Mouse (Mus musculus): ENCODE measurements around the gene Fam72a.
"Not testable (repeated sequence)": the region's sequence is repeated elsewhere in the genome, so short reads cannot be mapped to it uniquely, and the experiment has no call there.

Fam72a gene

DNA sequence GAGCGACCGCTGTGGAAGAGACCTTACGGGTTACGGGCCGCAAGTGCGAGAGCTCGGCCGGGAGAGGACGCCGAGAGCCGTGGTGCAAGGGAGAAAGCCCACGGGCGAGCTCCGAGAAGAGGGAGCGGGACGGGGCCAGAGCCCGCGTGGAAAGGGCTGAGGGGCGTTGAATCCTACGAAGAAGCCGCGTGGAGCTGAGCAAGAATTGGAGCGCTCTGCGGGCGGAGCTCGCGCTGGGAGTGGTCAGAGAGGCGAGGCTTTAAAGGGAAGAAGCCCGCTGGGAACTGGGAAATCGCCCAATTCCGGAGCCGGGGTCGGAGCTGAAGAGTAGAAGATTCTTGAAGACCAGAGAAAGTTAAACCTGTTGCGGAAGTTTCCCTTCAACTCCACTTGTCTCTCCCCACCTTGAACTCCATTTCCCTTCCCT lies 391 bp downstream of the Fam72a start:
- DNase-seq: peak; percentile 61

GRCm38 (mm10) chr1:131528561-131529166 lies 961 bp downstream of the Fam72a start:
- DNase-seq: no peak

- DNase-seq: no peak
Measured at GRCm38 (mm10) chr1:131539771-131540170, 12.1 kb downstream of the Fam72a start.

DNA sequence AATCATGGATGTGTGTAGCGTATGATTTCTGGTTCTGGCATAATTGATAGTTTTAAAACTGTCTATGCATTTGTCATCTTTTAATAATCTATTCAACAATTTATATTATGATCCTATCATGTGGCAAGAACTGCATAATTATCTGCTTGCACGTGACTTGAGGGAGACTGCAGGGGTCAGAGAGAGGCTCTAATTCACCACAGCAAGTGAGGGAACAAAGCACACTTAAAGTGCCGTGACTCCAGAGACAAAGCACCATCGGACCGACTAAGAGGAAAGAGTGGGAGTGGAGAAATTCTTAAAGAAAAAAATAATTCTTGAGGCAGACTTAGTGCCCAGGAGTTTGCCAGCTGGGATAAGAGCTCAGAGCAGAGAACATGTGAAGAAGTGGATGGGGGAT lies 13.1 kb downstream of the Fam72a start:
- DNase-seq: no peak

GRCm38 (mm10) chr1:131541431-131541830 lies 13.7 kb downstream of the Fam72a start:
- DNase-seq: no peak

- DNase-seq: no peak
Measured at GRCm38 (mm10) chr1:131541903-131542302, 14.2 kb downstream of the Fam72a start.

DNA sequence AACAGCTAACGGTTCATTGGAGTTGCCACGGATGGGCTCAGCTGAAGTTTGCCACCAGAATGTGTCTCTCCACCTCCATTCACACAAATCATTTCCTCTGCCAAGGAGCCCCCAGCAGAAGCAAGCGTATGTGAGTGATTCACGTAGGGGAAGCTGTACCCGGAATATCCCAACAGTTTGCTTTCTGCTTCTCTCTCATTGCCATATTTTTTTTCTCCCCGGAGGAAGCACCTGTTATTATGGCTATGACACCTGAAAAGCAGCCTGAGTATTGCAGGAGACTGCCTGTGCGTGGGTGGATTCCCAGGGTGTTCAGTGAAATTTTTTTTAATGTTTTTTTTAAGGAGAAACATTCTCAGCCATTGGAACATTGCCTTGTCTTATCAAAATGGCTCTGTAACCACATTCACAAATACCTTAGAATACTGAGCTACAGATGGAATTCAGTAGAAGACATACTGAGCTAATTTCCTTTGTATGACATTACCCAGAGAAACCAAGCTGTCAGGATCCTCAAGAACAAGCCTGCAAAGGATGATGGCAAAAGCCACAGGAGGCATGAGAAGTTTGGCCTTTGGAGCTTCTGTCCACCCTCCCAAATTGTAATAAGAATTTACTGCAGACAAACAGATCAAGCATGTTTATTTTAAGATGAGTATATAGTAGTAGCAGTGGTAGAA lies 16.3 kb downstream of the Fam72a start:
- peak; percentile 77 for DNase-seq

DNA sequence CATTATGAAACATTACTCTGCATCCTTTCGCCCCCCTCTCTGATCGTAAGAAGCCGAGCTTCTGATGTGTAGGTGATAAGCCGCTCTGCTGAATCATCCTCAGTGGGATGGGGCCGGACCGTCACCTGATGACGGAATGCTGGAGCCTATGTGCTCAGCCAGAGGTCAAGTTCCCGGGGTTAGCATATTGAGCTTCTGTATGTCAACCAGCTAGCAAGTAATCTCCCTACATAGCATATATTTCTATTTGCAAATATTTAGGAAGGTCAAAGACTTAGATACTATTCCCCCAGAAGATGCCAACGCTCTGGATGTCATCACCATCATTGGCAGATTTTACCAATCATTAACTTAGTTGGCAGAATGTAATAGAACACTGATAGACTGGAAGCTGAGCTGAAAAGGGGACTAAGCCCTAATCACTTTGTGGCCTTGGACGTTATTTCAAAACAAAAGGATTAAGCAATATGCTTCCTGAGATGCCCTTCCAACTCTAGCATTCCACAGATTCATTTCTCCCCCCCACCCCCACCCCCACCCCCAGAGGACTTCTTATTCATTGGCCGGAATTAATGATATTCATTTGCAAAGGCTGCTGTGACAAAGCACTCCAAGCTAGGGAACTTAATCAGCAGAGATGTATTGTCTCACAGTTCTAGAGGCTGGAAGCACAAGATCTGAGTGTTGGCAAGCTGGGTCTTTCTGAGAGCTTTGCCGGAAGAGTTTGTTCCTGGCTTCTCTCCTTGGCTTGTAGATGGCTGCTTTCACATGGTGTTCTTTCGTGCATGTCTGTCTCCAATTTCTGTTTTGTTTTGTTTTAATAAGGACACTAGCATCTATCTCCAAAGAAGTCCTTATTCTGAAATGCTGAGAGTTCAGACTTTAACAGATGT lies 19.3 kb downstream of the Fam72a start:
- no peak for DNase-seq

DNA sequence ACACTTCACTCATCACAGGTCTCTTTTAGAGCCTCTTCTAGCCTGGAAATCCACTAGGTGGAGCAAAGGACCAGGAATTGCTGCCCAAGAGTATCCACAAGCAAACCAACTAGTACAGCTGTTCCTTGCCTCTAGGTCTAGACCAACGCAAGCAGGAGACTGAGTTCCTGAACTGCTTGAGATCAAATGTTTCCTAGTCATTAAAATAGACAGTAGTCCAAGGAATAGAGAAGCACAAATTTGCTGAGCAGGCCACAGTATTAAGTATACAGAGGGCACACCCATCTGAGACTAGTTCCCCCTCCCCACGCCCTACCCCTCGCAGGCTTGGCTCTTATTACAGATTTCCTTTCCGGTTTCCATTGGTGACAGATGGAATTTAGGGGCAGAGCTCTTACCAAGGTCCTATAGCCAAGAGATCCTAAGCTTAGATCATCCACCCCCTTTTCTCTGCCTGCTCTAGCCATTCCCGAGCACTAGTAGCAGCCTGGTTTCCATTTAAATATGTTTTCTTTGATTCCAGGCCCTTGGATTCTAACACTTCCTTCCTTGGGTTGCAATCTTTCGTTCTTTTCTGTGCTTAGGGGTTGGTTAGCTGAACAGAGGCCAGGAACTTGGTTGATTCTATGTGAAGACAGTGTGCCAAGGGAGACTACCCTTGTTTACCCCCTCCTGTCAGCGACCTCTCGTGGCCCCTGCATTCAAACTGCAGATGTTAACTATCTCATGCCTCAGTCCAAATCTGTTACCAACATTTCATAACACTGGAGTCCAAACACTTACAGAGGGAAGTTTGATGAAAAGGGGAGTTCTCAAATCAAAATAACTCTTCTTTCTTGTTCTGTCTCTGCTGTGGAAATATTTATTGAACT lies 21.0 kb downstream of the Fam72a start:
- no peak for DNase-seq

DNA sequence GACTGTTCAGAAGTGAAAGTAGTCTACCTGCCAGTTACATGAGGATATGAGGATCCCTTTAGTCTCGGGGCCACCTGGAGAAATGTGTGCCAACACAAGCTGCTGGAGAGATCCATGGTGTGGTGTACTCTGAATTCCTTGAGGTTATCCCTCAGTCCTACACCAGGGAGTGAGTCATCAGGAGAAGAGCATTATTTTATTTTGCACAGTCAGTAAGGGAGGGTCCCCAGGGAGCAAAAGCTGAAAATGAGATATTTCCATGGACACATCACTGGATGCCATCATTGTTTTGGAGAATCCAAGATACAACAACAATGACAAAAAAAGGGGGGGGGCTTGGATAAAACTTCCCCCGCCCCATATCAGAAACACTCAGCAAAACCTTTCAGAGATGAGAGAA lies 24.3 kb downstream of the Fam72a start:
- no peak for DNase-seq

DNA sequence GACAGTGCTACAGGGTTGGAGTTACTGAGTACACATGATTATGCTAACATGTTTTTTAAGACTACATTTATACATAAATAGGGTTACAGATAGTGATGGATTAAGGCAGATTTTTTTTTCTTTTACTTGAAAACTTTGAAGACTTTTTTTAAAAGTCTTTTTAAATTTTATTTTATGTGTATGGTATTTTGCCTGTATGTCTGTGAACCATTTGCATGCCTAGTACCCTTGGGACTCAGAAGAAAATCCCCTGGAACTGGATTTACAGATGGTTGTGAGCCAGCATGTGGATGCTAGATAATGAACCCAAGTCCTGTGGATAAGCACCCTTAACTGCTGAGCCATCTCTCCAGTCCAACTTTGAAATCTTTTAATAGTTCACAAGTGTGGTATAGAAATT lies 25.7 kb downstream of the Fam72a start:
- no peak for DNase-seq

- peak; percentile 83 for DNase-seq
Measured at GRCm38 (mm10) chr1:131555042-131555812, 27.5 kb downstream of the Fam72a start.

GRCm38 (mm10) chr1:131560500-131560899 lies 32.8 kb downstream of the Fam72a start:
- DNase-seq: no peak

- DNase-seq: no peak
Measured at GRCm38 (mm10) chr1:131562081-131562480, 34.4 kb downstream of the Fam72a start.

DNA sequence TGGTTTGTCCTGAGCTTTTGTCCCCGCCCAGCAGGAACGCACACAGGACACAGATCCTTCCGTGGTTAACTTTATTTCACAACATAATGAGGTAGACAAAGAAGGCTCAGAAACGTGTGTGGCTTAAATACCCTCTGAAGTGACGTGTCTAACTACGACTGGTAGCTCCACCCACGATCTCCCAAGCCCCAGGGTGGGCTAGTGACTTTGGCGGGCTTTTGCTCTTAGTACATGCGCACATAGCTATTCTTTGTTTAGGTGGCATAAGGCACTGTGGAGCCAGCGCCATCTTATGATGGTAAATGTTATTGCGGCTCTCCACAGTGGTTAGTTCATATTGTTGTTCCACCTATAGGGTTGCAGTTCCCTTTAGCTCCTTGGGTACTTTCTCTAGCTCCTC lies 38.4 kb downstream of the Fam72a start:
- DNase-seq: not testable (repeated sequence)

GRCm38 (mm10) chr1:131569721-131570120 lies 42.0 kb downstream of the Fam72a start:
- DNase-seq: no peak

DNA sequence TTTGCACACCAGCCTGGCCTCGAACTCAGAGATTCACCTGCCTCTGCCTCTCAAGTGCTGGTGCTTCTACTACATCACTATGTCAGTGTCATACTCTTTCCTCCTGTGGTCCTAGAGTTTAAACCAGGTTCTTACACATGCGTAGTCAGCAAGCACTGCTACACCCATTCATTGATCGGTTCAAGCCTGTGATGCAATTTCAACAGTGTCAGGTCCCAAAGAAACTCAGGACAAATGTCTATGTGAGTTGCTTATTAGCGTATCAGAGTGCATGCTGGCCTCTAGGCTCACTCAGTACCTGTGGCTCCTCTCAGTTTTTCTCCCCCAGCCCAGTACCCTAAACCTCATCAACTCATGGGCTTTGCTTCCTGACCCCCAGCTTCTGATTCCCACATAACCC lies 42.7 kb downstream of the Fam72a start:
- no peak for DNase-seq

- DNase-seq: no peak
Measured at GRCm38 (mm10) chr1:131573721-131574120, 46.0 kb downstream of the Fam72a start.

DNA sequence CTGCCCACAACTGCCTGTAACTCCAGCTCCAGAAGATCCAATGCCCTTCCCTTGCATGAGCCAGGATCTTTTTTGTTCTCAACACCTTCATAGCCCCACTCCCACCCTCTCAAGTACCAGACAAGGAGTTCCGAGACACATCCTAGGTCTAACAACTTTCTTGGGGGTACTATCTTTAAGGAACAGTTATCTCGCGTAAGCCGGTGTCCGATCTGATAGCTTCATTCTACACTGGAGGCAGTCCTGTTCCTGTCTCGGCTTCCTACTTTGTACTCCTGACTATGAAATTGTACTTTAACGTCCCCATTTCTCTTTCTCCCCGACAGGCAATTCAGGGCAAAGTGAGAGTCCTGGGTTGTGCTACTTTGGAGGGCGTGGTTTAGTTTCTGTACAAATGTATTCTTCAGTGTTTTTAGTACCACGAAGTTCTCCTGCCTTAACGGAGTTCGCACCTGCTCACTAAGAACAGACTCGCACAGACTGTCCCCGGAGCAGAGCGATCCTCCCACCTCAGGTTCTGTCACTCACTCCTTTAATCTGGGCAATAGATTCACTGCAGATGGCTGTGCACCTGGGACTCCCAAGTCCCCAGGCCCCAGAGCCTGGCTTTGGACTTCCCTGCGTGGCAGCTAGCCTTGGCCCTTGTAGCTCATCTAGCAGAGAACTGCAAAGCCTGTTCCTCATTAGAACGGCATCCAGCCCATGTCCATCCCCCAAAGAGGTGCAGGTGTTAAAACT lies 51.4 kb downstream of the Fam72a start:
- DNase-seq: no peak

DNA sequence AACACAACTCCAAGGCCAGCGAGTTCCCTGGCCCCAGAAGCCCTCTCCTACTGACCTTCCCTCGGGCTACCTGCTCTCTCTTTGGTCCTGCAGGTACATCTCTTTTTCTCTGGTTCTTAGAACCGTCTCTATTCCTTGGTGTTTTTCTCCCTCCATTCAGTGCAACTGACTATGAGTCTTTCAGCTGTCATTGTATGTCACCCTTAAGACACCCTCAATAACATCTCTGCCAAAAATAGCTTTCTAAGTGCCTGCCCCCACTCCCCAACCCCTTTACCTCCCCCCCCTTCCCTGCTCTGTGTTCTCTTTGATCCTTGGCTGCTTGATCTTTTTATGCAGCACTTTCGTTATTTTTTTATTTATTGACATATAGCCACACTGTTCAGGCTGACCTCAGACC lies 52.7 kb downstream of the Fam72a start:
- DNase-seq: no peak

DNA sequence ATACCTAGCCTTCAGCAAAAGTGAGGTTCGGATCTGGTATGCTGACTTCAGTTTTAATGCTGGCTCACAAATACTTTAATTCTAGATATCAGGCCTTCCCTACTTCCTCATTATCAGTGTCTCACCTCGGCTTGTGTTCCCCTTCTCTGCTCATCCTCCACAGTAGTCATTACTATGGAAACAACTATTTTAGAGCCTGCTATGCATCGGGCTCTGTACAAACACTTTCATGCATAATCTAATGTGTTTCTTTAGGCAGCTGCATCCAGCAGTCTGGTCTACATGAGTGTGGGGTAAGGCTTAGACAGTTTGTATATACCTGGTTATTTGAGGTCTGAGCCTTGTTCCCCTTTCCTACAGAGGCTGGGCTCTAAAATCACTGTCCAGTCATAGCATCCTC lies 55.9 kb downstream of the Fam72a start:
- DNase-seq: no peak
